Mouse (Mus musculus): ENCODE measurements at regions not wholly inside any gene's neighbourhood (a gene's known extent, or its start where the extent isn't known, plus 50 kb on each side); places are given as distances from the start of the nearest gene placed in this dataset.

- WGBS, result 65% methylated on average over 4 of the region's 4 CpGs
- no peak for ATAC-seq (ENCODE audit: insufficient number of reproducible peaks, low FRiP score, low TSS enrichment, low read depth)
Observed at GRCm38 (mm10) chr3:34593279-34593678, 56.9 kb upstream of the Sox2 start.

GRCm38 (mm10) chr3:34577896-34578530 lies 72.2 kb upstream of the Sox2 start:
- H3K4me3 ChIP-seq (replicated peaks), result no peak overlapping the region
- no peak overlapping the region for H3K4me2 ChIP-seq (replicated peaks)
- H3K27ac ChIP-seq (replicated peaks), result no peak overlapping the region
- no peak for ATAC-seq (ENCODE audit: insufficient number of reproducible peaks, low FRiP score, low TSS enrichment, low read depth)
- H3K27me3 ChIP-seq, result no peaks in the 10 kb centered on the region
- no peaks in the 10 kb centered on the region for H3K9me3 ChIP-seq (replicated peaks)
- 72% methylated on average over 8 of the region's 8 CpGs for WGBS
- no peak overlapping the region for H3K9ac ChIP-seq
- no peaks in the 10 kb centered on the region for H3K4me1 ChIP-seq
- no peaks in the 10 kb centered on the region for H3K36me3 ChIP-seq

More at GRCm38 (mm10) chr3:34593279-34593678, 56.9 kb upstream of the Sox2 start:
- no peak overlapping the region for H3K27ac ChIP-seq (replicated peaks)
- no peaks in the 10 kb centered on the region for H3K36me3 ChIP-seq
- no peaks in the 10 kb centered on the region for H3K27me3 ChIP-seq
- H3K4me2 ChIP-seq (replicated peaks), result no peak overlapping the region
- H3K4me1 ChIP-seq, result no peaks in the 10 kb centered on the region
- H3K9ac ChIP-seq, result no peak overlapping the region
- no peak overlapping the region for H3K4me3 ChIP-seq (replicated peaks)
- H3K9me3 ChIP-seq (replicated peaks), result no peaks in the 10 kb centered on the region

GRCm38 (mm10) chr3:34577115-34577514 lies 73.1 kb upstream of the Sox2 start:
- Histone ChIP-seq H3K9ac (no peak overlapping the region), H3K4me3 (replicated peaks) (no peak overlapping the region), H3K27me3 (no peaks in the 10 kb centered on the region), H3K9me3 (replicated peaks) (no peaks in the 10 kb centered on the region), H3K4me2 (replicated peaks) (no peak overlapping the region), H3K36me3 (no peaks in the 10 kb centered on the region), H3K27ac (replicated peaks) (no peak overlapping the region), H3K4me1 (no peaks in the 10 kb centered on the region)
- no peak for ATAC-seq (ENCODE audit: insufficient number of reproducible peaks, low FRiP score, low TSS enrichment, low read depth)
- 84% methylated on average over 6 of the region's 6 CpGs for WGBS

GRCm38 (mm10) chr3:34576159-34576558 lies 74.0 kb upstream of the Sox2 start:
- no peak for ATAC-seq (ENCODE audit: insufficient number of reproducible peaks, low FRiP score, low TSS enrichment, low read depth)
- 50% methylated on average over 11 of the region's 11 CpGs for WGBS
- no peak overlapping the region for H3K9ac ChIP-seq
- H3K27me3 ChIP-seq, result no peaks in the 10 kb centered on the region
- H3K4me1 ChIP-seq, result no peaks in the 10 kb centered on the region
- no peak overlapping the region for H3K27ac ChIP-seq (replicated peaks)
- no peaks in the 10 kb centered on the region for H3K36me3 ChIP-seq
- no peak overlapping the region for H3K4me2 ChIP-seq (replicated peaks)
- H3K9me3 ChIP-seq (replicated peaks), result no peaks in the 10 kb centered on the region
- no peak overlapping the region for H3K4me3 ChIP-seq (replicated peaks)

- Histone ChIP-seq H3K36me3 (no peaks in the 10 kb centered on the region), H3K9ac (no peak overlapping the region), H3K4me2 (replicated peaks) (no peak overlapping the region), H3K4me1 (peaks cover 3% of the 10 kb centered on the region; the same call in 1 of the 2 replicates), H3K27me3 (no peaks in the 10 kb centered on the region), H3K27ac (replicated peaks) (no peak overlapping the region), H3K4me3 (replicated peaks) (no peak overlapping the region), H3K9me3 (replicated peaks) (no peaks in the 10 kb centered on the region)
- ATAC-seq (ENCODE audit: insufficient number of reproducible peaks, low FRiP score, low TSS enrichment, low read depth), result no peak
- 76% methylated on average over 9 of the region's 9 CpGs for WGBS
Observed at GRCm38 (mm10) chr3:34574711-34575350, 75.4 kb upstream of the Sox2 start.

- Histone ChIP-seq H3K36me3 (no peaks in the 10 kb centered on the region), H3K9ac (no peak overlapping the region), H3K27ac (replicated peaks) (no peak overlapping the region), H3K4me2 (replicated peaks) (no peak overlapping the region), H3K4me3 (replicated peaks) (no peak overlapping the region), H3K4me1 (peaks cover 5% of the 10 kb centered on the region; the same call in 1 of the 2 replicates), H3K27me3 (no peaks in the 10 kb centered on the region), H3K9me3 (replicated peaks) (no peaks in the 10 kb centered on the region)
- 87% methylated on average over 7 of the region's 7 CpGs for WGBS
- no peak for ATAC-seq (ENCODE audit: insufficient number of reproducible peaks, low FRiP score, low TSS enrichment, low read depth)
Observed at GRCm38 (mm10) chr3:34573312-34573711, 76.9 kb upstream of the Sox2 start.

GRCm38 (mm10) chr3:34572081-34572480 lies 78.1 kb upstream of the Sox2 start:
- Histone ChIP-seq H3K27me3 (no peaks in the 10 kb centered on the region), H3K9me3 (replicated peaks) (no peaks in the 10 kb centered on the region), H3K4me3 (replicated peaks) (no peak overlapping the region), H3K4me1 (peaks cover 5% of the 10 kb centered on the region; the same call in 1 of the 2 replicates), H3K4me2 (replicated peaks) (no peak overlapping the region), H3K9ac (no peak overlapping the region), H3K36me3 (no peaks in the 10 kb centered on the region), H3K27ac (replicated peaks) (no peak overlapping the region)
- 89% methylated on average over 6 of the region's 6 CpGs for WGBS
- ATAC-seq (ENCODE audit: insufficient number of reproducible peaks, low FRiP score, low TSS enrichment, low read depth), result no peak

GRCm38 (mm10) chr3:34571630-34572029 lies 78.6 kb upstream of the Sox2 start:
- no peak for ATAC-seq (ENCODE audit: insufficient number of reproducible peaks, low FRiP score, low TSS enrichment, low read depth)
- Histone ChIP-seq H3K27me3 (no peaks in the 10 kb centered on the region), H3K4me3 (replicated peaks) (no peak overlapping the region), H3K9me3 (replicated peaks) (no peaks in the 10 kb centered on the region), H3K9ac (no peak overlapping the region), H3K4me2 (replicated peaks) (no peak overlapping the region), H3K27ac (replicated peaks) (no peak overlapping the region), H3K36me3 (no peaks in the 10 kb centered on the region), H3K4me1 (peaks cover 5% of the 10 kb centered on the region; the same call in 1 of the 2 replicates)
- WGBS, result 91% methylated on average over 9 of the region's 9 CpGs

- Histone ChIP-seq H3K27ac (replicated peaks) (no peak overlapping the region), H3K9me3 (replicated peaks) (no peaks in the 10 kb centered on the region), H3K27me3 (no peaks in the 10 kb centered on the region), H3K9ac (no peak overlapping the region), H3K4me3 (replicated peaks) (peak overlapping the region; percentile 21; the same call in 1 of the 2 replicates), H3K4me1 (peaks cover 5% of the 10 kb centered on the region; the same call in 1 of the 2 replicates), H3K4me2 (replicated peaks) (peak overlapping the region; percentile 36), H3K36me3 (no peaks in the 10 kb centered on the region)
- WGBS, result 25% methylated on average over 10 of the region's 10 CpGs
- peak; percentile 61 for ATAC-seq (ENCODE audit: insufficient number of reproducible peaks, low FRiP score, low TSS enrichment, low read depth)
Observed at GRCm38 (mm10) chr3:34569998-34570397, 80.2 kb upstream of the Sox2 start.

GRCm38 (mm10) chr3:34568086-34568650 lies 82.0 kb upstream of the Sox2 start:
- Histone ChIP-seq H3K9ac (no peak overlapping the region), H3K36me3 (no peaks in the 10 kb centered on the region), H3K4me3 (replicated peaks) (no peak overlapping the region), H3K4me1 (peaks cover 5% of the 10 kb centered on the region; the same call in 1 of the 2 replicates), H3K27ac (replicated peaks) (no peak overlapping the region), H3K9me3 (replicated peaks) (no peaks in the 10 kb centered on the region), H3K27me3 (no peaks in the 10 kb centered on the region), H3K4me2 (replicated peaks) (no peak overlapping the region)
- WGBS, result 69% methylated on average over 6 of the region's 6 CpGs
- no peak for ATAC-seq (ENCODE audit: insufficient number of reproducible peaks, low FRiP score, low TSS enrichment, low read depth)

GRCm38 (mm10) chr3:34565386-34565785 lies 84.8 kb upstream of the Sox2 start:
- H3K4me2 ChIP-seq (replicated peaks), result no peak overlapping the region
- no peak overlapping the region for H3K9ac ChIP-seq
- H3K36me3 ChIP-seq, result no peaks in the 10 kb centered on the region
- peaks cover 5% of the 10 kb centered on the region; the same call in 1 of the 2 replicates for H3K4me1 ChIP-seq
- ATAC-seq (ENCODE audit: insufficient number of reproducible peaks, low FRiP score, low TSS enrichment, low read depth), result no peak
- WGBS, result 37% methylated on average over 4 of the region's 4 CpGs
- no peaks in the 10 kb centered on the region for H3K27me3 ChIP-seq
- H3K4me3 ChIP-seq (replicated peaks), result no peak overlapping the region
- no peaks in the 10 kb centered on the region for H3K9me3 ChIP-seq (replicated peaks)
- no peak overlapping the region for H3K27ac ChIP-seq (replicated peaks)

Measured in embryonic facial prominence, embryonic 15.5 days (tissue).